17 mouse cellular contexts compared by ENCODE assay signal in the genomic region with DNA sequence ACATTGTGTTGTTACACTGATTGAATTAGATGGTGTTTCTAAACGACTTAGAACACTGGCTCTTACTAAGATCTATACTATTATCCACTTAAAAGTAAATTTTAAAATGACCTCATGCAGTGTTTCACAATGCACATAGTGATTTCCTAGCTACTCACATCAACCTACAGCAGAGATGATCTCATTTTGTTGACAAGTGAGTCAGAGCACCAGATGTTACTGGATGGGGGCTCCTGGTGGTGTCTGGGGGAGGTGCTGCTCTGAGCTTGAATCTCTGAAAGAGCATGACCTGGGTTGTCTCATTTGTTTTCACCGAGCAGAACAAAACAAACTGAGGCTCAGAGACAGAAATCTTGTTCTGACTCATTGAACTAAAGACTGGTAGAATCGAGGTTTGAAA.
DNase-seq lines count a peak whose midpoint lies in the region; ATAC-seq and TF ChIP-seq lines count a peak whose summit lies in the region.
"Had no signal": no experiment of that assay in that cellular context is flagged by ENCODE, and none has a peak within 500 bp of the region (broad histone marks: within the 10 kb centered on the region; RNA-seq: fewer than 3 reads in every experiment).

No protein-coding gene starts in this region.

- no peak overlapping the region for H3K4me3 ChIP-seq in intestine, postnatal 0 days (ENCODE audit: low read depth, low read length)
- H3K4me3 ChIP-seq in intestine, embryonic 15.5 days (replicated peaks) = no peak overlapping the region
- H3K4me3 ChIP-seq: forebrain, embryonic 15.5 days; heart, adult 2 months; megakaryocyte, embryonic 14.5 days; neural tube, embryonic 13.5 days had no signal

- H3K36me3 ChIP-seq in intestine, postnatal 0 days (ENCODE audit: control insufficient read depth, insufficient read depth) = no peaks in the 10 kb centered on the region
- H3K36me3 ChIP-seq in intestine, embryonic 15.5 days = no peaks in the 10 kb centered on the region
- H3K36me3 ChIP-seq: forebrain, embryonic 15.5 days; neural tube, embryonic 13.5 days had no signal

- DNase-seq in right cerebral cortex, adult 2 months (ENCODE audit: low spot score in 2 of 2) = peak; percentile 11 to 25
- DNase-seq in right cerebral cortex, postnatal 4 days = no peak
- peak; percentile 10 for DNase-seq in induced T-regulatory cell, adult 2 months (ENCODE audit: low read depth)
- no peak for DNase-seq in spleen, postnatal 4 days (ENCODE audit: low spot score in 2 of 2)
- DNase-seq: cerebellum, adult 11-12 months; kidney, adult 8-10 months; left cerebral cortex, postnatal 4 days; thymus, postnatal 4 days had no signal

- no peaks in the 10 kb centered on the region for H3K27me3 ChIP-seq in intestine, postnatal 0 days (replicated peaks; ENCODE audit: control insufficient read depth, insufficient read depth, low read length)
- no peaks in the 10 kb centered on the region for H3K27me3 ChIP-seq in intestine, embryonic 15.5 days (replicated peaks)
- H3K27me3 ChIP-seq: forebrain, embryonic 15.5 days; neural tube, embryonic 13.5 days had no signal

- no peak overlapping the region for H3K4me2 ChIP-seq in intestine, postnatal 0 days (replicated peaks; ENCODE audit: low read depth)
- H3K4me2 ChIP-seq in intestine, embryonic 15.5 days (replicated peaks) = no peak overlapping the region
- H3K4me2 ChIP-seq: forebrain, embryonic 15.5 days; liver, embryonic 11.5 days; neural tube, embryonic 13.5 days had no signal

- H3K4me1 ChIP-seq in intestine, postnatal 0 days (replicated peaks; ENCODE audit: control insufficient read depth, insufficient read depth, low read length) = no peaks in the 10 kb centered on the region
- no peaks in the 10 kb centered on the region for H3K4me1 ChIP-seq in intestine, embryonic 15.5 days (replicated peaks)
- H3K4me1 ChIP-seq: forebrain, embryonic 15.5 days; megakaryocyte, embryonic 14.5 days; neural tube, embryonic 13.5 days had no signal

- 31% methylated on average over 3 of the region's 3 CpGs for WGBS in intestine, postnatal 0 days
- 30% methylated on average over 3 of the region's 3 CpGs for whole genome bisulfite sequencing in intestine, embryonic 15.5 days

- peak; percentile 7; the same call in 1 of the 2 replicates for TF ChIP-seq CTCF in intestine, postnatal 0 days (IDR thresholded peaks at IDR 0.05; ENCODE audit: low read depth)

- H3K9me3 ChIP-seq in intestine, postnatal 0 days (ENCODE audit: control insufficient read depth) = no peaks in the 10 kb centered on the region
- H3K9me3 ChIP-seq in intestine, embryonic 15.5 days = no peaks in the 10 kb centered on the region
- H3K9me3 ChIP-seq: forebrain, embryonic 15.5 days; megakaryocyte, embryonic 14.5 days; neural tube, embryonic 13.5 days had no signal

- 0 out of 2 replicates have a peak, but pooled peaks have one; percentile 45 for ATAC-seq in intestine, postnatal 0 days
- ATAC-seq in intestine, embryonic 15.5 days = no peak
- no peak for ATAC-seq in frontal cortex, adult (ENCODE audit: low TSS enrichment)
- ATAC-seq: forebrain, embryonic 15.5 days; hindbrain, embryonic 16.5 days had no signal

- no peak overlapping the region for H3K27ac ChIP-seq in intestine, postnatal 0 days (ENCODE audit: low read depth, low read length)
- H3K27ac ChIP-seq in intestine, embryonic 15.5 days = no peak overlapping the region
- H3K27ac ChIP-seq: forebrain, embryonic 15.5 days; heart, adult 2 months; neural tube, embryonic 13.5 days had no signal

- H3K9ac ChIP-seq in intestine, postnatal 0 days (ENCODE audit: low read depth, low read length) = no peak overlapping the region
- no peak overlapping the region for H3K9ac ChIP-seq in intestine, embryonic 15.5 days
- H3K9ac ChIP-seq: forebrain, embryonic 15.5 days; neural tube, embryonic 13.5 days had no signal

Comparison
In these comparisons a context has a peak if more than half of its experiments do, and no peak if none do; other contexts are left out.
1. DNase-seq: peak in right cerebral cortex, adult 2 months (2 of 2) and induced T-regulatory cell, adult 2 months (single experiment); none in right cerebral cortex, postnatal 4 days (single experiment) and spleen, postnatal 4 days (0 of 2).